Mouse (Mus musculus) lung, embryonic 14.5 days (tissue): ENCODE measurements around the gene Syp. TPM values are rescaled to one million over a fixed set of nuclear protein-coding genes. Genes with fewer than 3 reads are reported as not detected.

ENCODE experiments used
- ATAC-seq: fragments of 200-750 bp; cut with Nextera tagmentation; 2 replicates; pipeline ENCODE4 v1.8.0; 2017; ENCODE audit warnings: mild to moderate bottlenecking, moderate TSS enrichment, moderate library complexity; ENCODE audit not compliant: insufficient read depth
- DNase-seq: peaks from one replicate; pipeline ENCODE4 v3.0.0-alpha.2; 2015
- H3K27ac ChIP-seq: fragments of 300-500 bp; sonication (generic); 2 replicates; pipeline ENCODE4 v1.5.1; 2014; ENCODE audit warnings: low read depth, mild to moderate bottlenecking, moderate library complexity
- H3K27me3 ChIP-seq: fragments of 300-500 bp; sonication (generic); 2 replicates; pipeline ENCODE4 v1.6.1; 2014; ENCODE audit warnings: low read length, control low read depth; ENCODE audit not compliant: insufficient read depth
- H3K36me3 ChIP-seq: fragments of 300-500 bp; sonication (generic); 2 replicates; pipeline ENCODE4 v1.6.1; 2014; ENCODE audit warnings: control low read depth; ENCODE audit not compliant: insufficient read depth
- H3K4me1 ChIP-seq: fragments of 300-500 bp; sonication (generic); 2 replicates; pipeline ENCODE4 v1.6.1; 2014; ENCODE audit warnings: antibody characterized with exemption, control low read depth; ENCODE audit not compliant: insufficient read depth
- H3K4me2 ChIP-seq: fragments of 300-500 bp; sonication (generic); 2 replicates; pipeline ENCODE4 v1.6.1; 2014; ENCODE audit warnings: mild to moderate bottlenecking
- H3K4me3 ChIP-seq: fragments of 300-500 bp; sonication (generic); 2 replicates; pipeline ENCODE4 v1.5.1; 2014; ENCODE audit warnings: low read depth, low read length
- H3K9ac ChIP-seq: fragments of 300-500 bp; sonication (generic); 2 replicates; pipeline ENCODE4 v1.6.1; 2014
- H3K9me3 ChIP-seq: fragments of 300-500 bp; sonication (generic); 2 replicates; pipeline ENCODE4 v1.6.1; 2016; ENCODE audit warnings: low read depth, low read length, control low read depth
- CTCF ChIP-seq: IDR thresholded peaks from 2 replicates; pipeline ENCODE4 v1.5.1; 2016; ENCODE audit warnings: antibody characterized with exemption, low read depth
- WGBS: fragments of 180-500 bp; shearing (Covaris S2); extraction: QIAGEN DNeasy Blood & Tissue Kit; methylation state at CpG from one replicate; pipeline ENCODE4 v1.1.7; 2014; 5-methylcytosine and 5-hydroxymethylcytosine counted together
- polyA plus RNA-seq: library from polyadenylated mRNA; unstranded; fragments of >200 nt; fragmentation: Nextera tagmentation; extraction: Ambion mirVana; gene quantifications from 2 replicates; pipeline ENCODE4 v1.2.1, GENCODE M21; 2014

Syp gene
- polyA plus RNA-seq, 1 experiment from 2014 or later, result 0.88 TPM

DNA sequence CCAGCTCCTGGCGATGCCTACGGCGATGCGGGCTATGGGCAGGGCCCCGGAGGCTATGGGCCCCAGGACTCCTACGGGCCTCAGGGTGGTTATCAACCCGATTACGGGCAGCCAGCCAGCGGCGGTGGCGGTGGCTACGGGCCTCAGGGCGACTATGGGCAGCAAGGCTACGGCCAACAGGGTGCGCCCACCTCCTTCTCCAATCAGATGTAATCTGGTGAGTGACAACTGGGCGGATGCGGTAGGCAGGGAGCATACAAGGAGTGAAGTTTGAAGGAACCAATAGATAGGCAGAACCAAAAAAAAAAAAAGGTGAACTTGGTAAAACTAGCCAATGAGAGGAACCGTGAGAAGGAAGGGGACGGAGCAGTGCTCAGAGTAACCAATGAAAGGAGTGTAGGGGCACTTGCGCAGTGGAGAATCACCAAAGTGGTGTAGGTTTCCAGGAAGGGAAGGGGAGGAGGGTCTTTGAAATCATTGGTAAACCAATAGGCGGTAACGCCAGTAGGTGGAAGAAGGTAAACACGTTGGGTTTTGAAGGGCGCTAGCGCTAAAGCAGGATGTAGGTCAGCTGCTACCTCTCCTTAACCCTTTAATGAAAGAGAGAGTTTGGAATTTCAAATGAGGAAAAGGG is 10.5 kb downstream of the Syp start:
- Histone ChIP-seq H3K36me3 (no peaks in the 10 kb centered on the region), H3K4me2 (peak overlapping the region; percentile 65), H3K27me3 (no peaks in the 10 kb centered on the region), H3K9me3 (no peaks in the 10 kb centered on the region), H3K27ac (peak overlapping the region; percentile 65), H3K9ac (peak overlapping the region; percentile 67), H3K4me1 (no peaks in the 10 kb centered on the region), H3K4me3 (peak overlapping the region; percentile 44)
- ATAC-seq (peak; percentile 98), DNase-seq (peak; percentile 89)
- 12% methylated on average over 25 of the region's 25 CpGs for WGBS
- no peak; the same call in 1 of the 2 replicates for TF ChIP-seq CTCF

DNA sequence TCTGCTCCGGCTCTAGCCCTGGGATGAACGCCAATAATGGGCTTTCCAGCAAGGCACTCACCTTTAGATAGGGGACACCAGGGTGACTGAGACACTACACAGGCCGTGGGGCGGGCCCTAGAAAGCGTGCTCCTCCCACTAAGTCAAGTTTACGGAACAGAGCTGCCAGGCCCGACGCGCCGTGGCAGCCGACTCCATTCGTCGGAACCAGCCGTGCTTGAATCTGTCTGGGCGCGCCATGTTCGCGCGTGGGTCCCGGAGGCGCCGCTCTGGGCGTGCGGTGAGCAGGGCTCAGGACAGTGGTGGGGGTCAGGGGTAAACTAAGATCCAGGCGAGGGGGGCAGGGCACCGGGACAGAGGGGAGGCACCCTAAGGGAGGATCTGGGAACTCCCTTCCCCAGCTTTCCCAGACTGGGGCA is 19.0 kb downstream of the Syp start, which contains the start of gene Prickle3:
Gene Prickle3, plus strand, starts transcription at position 40 of the 419 bp plus-strand sequence.
- Histone ChIP-seq H3K4me1 (no peaks in the 10 kb centered on the region; the same call in 1 of the 2 replicates), H3K36me3 (no peaks in the 10 kb centered on the region), H3K4me3 (peak within 1 kb of the TSS; percentile 44), H3K9ac (peak within 1 kb of the TSS; percentile 58), H3K4me2 (peak within 1 kb of the TSS; percentile 60), H3K27me3 (no peaks in the 10 kb centered on the region), H3K27ac (peak within 1 kb of the TSS; percentile 63; the same call in 1 of the 2 replicates), H3K9me3 (no peaks in the 10 kb centered on the region)
- WGBS, result 7% methylated on average over 26 of the region's 26 CpGs
- no peak for TF ChIP-seq CTCF
- peak; percentile 66 for DNase-seq
- ATAC-seq, result peak; percentile 73

DNA sequence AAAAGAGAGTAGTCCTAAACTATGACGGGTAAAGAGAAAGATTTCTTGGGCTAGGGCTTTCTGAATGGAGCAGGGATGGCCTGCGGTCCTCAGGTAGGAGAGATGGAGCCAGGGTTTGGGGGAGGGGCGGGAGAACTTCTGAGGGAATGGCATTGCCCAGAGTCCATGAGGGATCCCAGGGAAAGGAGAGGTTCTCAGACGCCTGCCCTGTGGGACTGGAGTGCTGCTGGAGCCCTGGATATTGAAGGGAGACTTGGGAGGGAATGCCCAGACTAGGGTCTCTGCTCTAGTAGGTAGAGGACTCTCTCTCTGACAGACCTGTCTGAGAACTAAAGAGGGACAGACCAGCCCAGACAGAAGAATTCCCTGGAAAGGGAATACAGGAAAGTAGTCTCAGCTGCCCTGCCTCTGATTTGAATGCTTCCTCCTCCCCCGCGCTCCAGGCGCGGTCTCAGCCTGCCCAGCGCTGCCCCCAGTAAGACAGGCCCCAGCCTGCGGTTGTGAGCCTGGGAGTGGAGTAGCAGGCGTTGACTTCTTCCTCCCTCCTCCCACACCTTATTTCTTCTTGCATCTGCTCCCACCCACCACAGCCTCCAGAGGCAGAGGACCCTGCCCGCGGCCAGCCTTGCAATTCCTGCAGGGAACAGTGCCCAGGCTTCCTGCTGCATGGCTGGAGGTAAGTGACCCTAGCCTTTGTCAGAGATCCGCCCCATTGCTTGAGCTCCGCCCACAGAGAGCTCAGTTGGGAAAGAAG is 19.9 kb downstream of the Syp start:
- TF ChIP-seq CTCF, result no peak
- H3K4me3 ChIP-seq, result peak overlapping the region; percentile 44
- peak overlapping the region; percentile 63; the same call in 1 of the 2 replicates for H3K27ac ChIP-seq
- no peaks in the 10 kb centered on the region for H3K9me3 ChIP-seq
- WGBS, result 12% methylated on average over 15 of the region's 15 CpGs
- peak; percentile 81 for ATAC-seq
- DNase-seq, result peak; percentile 74
- H3K4me1 ChIP-seq, result no peaks in the 10 kb centered on the region; the same call in 1 of the 2 replicates
- no peaks in the 10 kb centered on the region for H3K27me3 ChIP-seq
- peak overlapping the region; percentile 58 for H3K9ac ChIP-seq
- no peaks in the 10 kb centered on the region for H3K36me3 ChIP-seq
- peak overlapping the region; percentile 60 for H3K4me2 ChIP-seq

DNA sequence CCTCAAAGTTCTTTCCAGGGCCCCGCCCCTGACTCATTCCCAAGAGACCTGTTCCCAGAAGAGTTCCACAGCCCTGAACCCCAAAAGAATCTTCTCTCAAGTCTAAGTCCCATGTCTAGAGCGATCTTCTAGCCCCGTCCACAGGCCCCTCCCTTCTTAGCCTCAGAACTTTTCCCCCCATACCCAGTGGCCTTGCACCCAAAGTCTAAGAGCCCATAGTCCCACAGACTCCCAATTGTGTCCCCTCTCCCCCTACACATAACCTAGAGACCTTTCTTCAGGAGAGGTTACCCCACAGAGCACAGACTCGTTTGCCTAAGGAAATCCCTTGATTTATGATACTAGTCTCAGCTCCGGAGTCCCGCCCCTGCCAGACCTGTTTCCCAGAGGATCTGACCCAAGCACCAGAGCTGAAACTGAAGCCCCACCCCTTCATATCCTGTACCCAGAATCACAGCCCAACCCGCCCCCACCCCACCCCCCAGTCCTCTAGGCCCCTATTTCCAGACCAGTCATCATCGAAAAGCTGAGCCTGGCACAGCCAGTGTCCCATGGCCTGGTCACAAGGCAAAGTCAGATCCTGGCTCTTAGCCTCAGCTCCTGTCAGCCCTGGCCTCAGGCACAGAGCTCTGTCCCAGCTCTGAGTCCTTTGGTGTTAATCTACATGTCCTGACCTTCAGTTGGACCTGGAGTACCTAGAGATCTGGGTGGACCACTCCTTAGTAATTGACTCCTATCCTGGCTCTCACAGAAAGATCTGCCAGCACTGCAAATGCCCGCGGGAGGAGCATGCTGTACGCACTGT is 20.7 kb downstream of the Syp start:
- Histone ChIP-seq H3K4me3 (peak overlapping the region; percentile 44), H3K9ac (no peak overlapping the region; the same call in 1 of the 2 replicates), H3K4me1 (no peaks in the 10 kb centered on the region; the same call in 1 of the 2 replicates), H3K9me3 (no peaks in the 10 kb centered on the region), H3K36me3 (no peaks in the 10 kb centered on the region), H3K27ac (peak overlapping the region; percentile 63; the same call in 1 of the 2 replicates), H3K4me2 (peak overlapping the region; percentile 60), H3K27me3 (no peaks in the 10 kb centered on the region)
- WGBS, result 50% methylated on average over 11 of the region's 11 CpGs
- TF ChIP-seq CTCF, result no peak
- DNase-seq, result no peak
- peak; percentile 26; the same call in 1 of the 2 replicates for ATAC-seq

DNA sequence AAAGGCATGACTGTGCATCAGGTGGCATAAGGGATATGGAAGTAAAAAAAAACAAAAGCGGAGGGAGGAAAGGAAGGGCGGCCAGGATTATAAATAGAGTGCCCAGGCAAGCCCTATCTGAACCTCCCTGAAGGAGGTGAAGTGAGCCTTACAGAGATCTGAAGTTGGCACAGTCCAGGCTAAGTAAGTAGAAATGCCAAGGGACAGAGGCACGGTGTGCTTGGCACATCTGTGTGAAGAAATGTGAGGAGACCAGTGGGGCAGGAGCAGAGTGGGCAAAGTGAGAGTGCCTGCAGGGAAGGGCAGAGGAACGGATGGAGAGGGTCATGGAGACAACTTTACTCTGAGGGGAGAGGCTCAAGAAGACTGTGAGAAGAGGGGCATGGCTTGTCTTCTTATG is 22.8 kb downstream of the Syp start:
- Histone ChIP-seq H3K27ac (no peak overlapping the region), H3K4me2 (no peak overlapping the region), H3K9ac (no peak overlapping the region), H3K36me3 (peaks cover 2% of the 10 kb centered on the region; the same call in 1 of the 2 replicates), H3K27me3 (no peaks in the 10 kb centered on the region), H3K4me1 (no peaks in the 10 kb centered on the region; the same call in 1 of the 2 replicates), H3K4me3 (no peak overlapping the region), H3K9me3 (no peaks in the 10 kb centered on the region)
- 80% methylated on average over 4 of the region's 4 CpGs for WGBS
- no peak for TF ChIP-seq CTCF
- DNase-seq, result no peak
- no peak for ATAC-seq

DNA sequence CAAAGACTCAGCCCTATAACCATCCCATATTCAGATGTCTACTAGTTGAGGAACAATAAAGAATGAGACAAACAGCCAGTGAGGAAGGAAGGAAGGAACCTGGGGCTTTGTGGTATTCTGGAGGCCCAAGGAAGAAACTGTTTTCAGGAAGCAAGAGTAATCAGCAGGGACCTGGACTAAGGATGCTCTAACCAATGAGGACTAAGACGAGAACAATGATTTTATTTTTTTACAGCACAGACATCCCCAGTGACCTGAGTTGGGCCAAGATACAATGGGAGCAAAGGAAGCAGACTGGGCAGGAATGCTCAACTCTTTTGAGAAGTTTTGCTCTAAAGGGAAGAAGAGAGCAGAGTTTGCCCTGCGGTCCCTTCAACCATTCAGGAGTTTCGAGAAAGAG is 24.7 kb downstream of the Syp start:
- Histone ChIP-seq H3K9ac (no peak overlapping the region), H3K27ac (no peak overlapping the region), H3K4me3 (no peak overlapping the region), H3K4me1 (no peaks in the 10 kb centered on the region; the same call in 1 of the 2 replicates), H3K4me2 (no peak overlapping the region), H3K27me3 (no peaks in the 10 kb centered on the region), H3K9me3 (no peaks in the 10 kb centered on the region), H3K36me3 (peaks cover 16% of the 10 kb centered on the region)
- ATAC-seq, result no peak
- TF ChIP-seq CTCF, result no peak
- WGBS, result 72% methylated on average over 3 of the region's 3 CpGs
- no peak for DNase-seq
